Mouse (Mus musculus): ENCODE results near the gene Nit1. TPM values are rescaled to one million over a fixed set of nuclear protein-coding genes. Genes with fewer than 3 reads are reported as not detected.

Nit1 gene
- total RNA-seq, 1 experiment = 24.4 TPM

DNA sequence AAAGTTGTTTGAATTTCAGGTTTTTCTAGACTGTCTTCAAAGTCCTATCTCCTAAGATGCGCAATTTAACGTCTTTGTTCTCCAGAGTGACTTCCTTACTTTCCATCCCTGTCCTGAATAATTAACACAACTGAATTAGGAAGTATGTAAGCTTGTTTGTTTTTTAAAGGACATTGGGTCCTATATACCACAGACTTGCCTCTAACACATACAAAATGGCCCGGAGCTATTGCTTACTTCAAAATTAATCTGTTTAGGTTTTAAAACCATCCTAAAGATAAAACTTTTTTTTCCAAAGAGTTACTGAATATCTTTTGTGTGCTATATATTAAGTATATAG, 50.4 kb downstream of the Nit1 start:
- H3K4me3 ChIP-seq (ENCODE audit: insufficient read depth in 1 of 2, low read depth in 1 of 2, low read length in 2 of 2, poor library complexity in 1 of 2, severe bottlenecking in 1 of 2) = peak overlapping the region; percentile 85 to 99
- DNase-seq (ENCODE audit: low read depth, low spot score) = no peak
- in situ Hi-C loops (cut with MboI; ENCODE audit: low sequenced_read_pairs in 2 of 2, unreplicated experiment in 2 of 2) = no loop called here
- no peaks in the 10 kb centered on the region for H3K9me3 ChIP-seq (ENCODE audit: control insufficient read depth, insufficient read depth, low read depth, low read length)
- peak overlapping the region; percentile 95; the same call in 1 of the 2 replicates for H3K9ac ChIP-seq (ENCODE audit: insufficient read depth, low read depth, low read length, poor library complexity, severe bottlenecking)
- H3K4me1 ChIP-seq (ENCODE audit: control insufficient read depth in 2 of 2, insufficient read depth in 2 of 2, low read length in 2 of 2, poor library complexity in 1 of 2) = peaks cover 4 to 14% of the 10 kb centered on the region in 2 experiments; a peak in 3 of 4 replicates
- TF ChIP-seq HCFC1 (IDR thresholded peaks at IDR 0.05; ENCODE audit: borderline replicate concordance, insufficient read depth, low read length) (no peak), ZC3H11A (IDR thresholded peaks at IDR 0.05; ENCODE audit: borderline replicate concordance, low read depth, low read length) (no peak), MAFK (IDR thresholded peaks at IDR 0.05; ENCODE audit: insufficient read depth, low read depth, low read length) (no peak), ZNF384 (IDR thresholded peaks at IDR 0.05; ENCODE audit: low read depth, low read length) (no peak), CHD2 (IDR thresholded peaks at IDR 0.05; ENCODE audit: low read depth, low read length) (no peak)
- H3K27ac ChIP-seq (ENCODE audit: insufficient read depth, low read depth, low read length, poor library complexity, severe bottlenecking) = no peak overlapping the region
- no peaks in the 10 kb centered on the region for H3K36me3 ChIP-seq (ENCODE audit: control insufficient read depth, insufficient read depth, low read length, poor library complexity, severe bottlenecking)

DNA sequence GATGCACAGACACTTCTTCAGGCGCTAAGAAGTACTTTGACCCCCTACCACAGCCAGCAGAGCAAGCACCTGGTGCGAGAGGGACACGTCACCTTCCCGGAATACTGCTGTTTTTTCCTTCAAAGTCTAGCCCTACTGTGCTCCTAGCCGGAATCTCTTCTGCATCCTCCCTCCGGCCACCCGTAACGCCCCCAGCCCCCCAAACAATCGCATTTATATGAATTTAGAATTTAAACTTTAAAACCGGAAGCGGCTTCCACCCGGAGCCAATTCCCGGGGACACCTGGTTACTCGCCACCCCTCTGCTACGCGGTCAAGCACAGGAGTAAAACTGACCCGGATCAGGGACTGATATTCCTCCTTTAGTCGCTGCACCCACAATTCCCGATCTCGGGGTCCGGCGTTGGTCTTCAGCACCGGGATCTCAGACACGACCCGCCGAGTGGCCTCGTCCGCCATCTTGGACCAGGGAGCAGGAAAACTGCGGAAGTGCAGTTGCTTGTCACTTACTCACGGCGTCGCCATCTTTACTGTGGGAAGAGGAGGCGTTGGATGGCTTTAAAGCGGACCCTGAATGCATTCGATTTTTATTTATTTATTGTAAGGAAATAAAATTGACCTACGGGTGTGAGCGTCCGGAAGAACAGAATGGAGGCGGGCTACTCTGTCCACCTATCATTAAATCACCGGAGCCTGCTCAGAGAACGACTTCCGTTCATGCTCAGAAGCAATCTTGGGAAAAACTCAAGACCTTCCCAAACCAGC, 51.0 kb downstream of the Nit1 start, which contains the start of gene Ufc1:
TSS of gene Ufc1 (minus strand) at position 727 of the 765 bp plus-strand sequence.
- peak within 1 kb of the TSS; percentile 94 for H3K27ac ChIP-seq (ENCODE audit: insufficient read depth, low read depth, low read length, poor library complexity, severe bottlenecking)
- no peaks in the 10 kb centered on the region for H3K9me3 ChIP-seq (ENCODE audit: control insufficient read depth, insufficient read depth, low read depth, low read length)
- in situ Hi-C loops (cut with MboI; ENCODE audit: low sequenced_read_pairs in 2 of 2, unreplicated experiment in 2 of 2) = no loop called here
- H3K36me3 ChIP-seq (ENCODE audit: control insufficient read depth, insufficient read depth, low read length, poor library complexity, severe bottlenecking) = no peaks in the 10 kb centered on the region
- DNase-seq (ENCODE audit: low read depth, low spot score) = peak; percentile 63
- TF ChIP-seq HCFC1 (IDR thresholded peaks at IDR 0.05; ENCODE audit: borderline replicate concordance, insufficient read depth, low read length) = no peak
- no peak for TF ChIP-seq MAFK (IDR thresholded peaks at IDR 0.05; ENCODE audit: insufficient read depth, low read depth, low read length)
- no peak for TF ChIP-seq ZNF384 (IDR thresholded peaks at IDR 0.05; ENCODE audit: low read depth, low read length)
- no peak for TF ChIP-seq ZC3H11A (IDR thresholded peaks at IDR 0.05; ENCODE audit: borderline replicate concordance, low read depth, low read length)
- TF ChIP-seq CHD2 (IDR thresholded peaks at IDR 0.05; ENCODE audit: low read depth, low read length) = no peak
- peak within 1 kb of the TSS; percentile 95 for H3K9ac ChIP-seq (ENCODE audit: insufficient read depth, low read depth, low read length, poor library complexity, severe bottlenecking)
- H3K4me3 ChIP-seq (ENCODE audit: insufficient read depth in 1 of 2, low read depth in 1 of 2, low read length in 2 of 2, poor library complexity in 1 of 2, severe bottlenecking in 1 of 2) = peak within 1 kb of the TSS; percentile 85 to 99
- peaks cover 4 to 14% of the 10 kb centered on the region in 2 experiments; a peak in 3 of 4 replicates for H3K4me1 ChIP-seq (ENCODE audit: control insufficient read depth in 2 of 2, insufficient read depth in 2 of 2, low read length in 2 of 2, poor library complexity in 1 of 2)

DNA sequence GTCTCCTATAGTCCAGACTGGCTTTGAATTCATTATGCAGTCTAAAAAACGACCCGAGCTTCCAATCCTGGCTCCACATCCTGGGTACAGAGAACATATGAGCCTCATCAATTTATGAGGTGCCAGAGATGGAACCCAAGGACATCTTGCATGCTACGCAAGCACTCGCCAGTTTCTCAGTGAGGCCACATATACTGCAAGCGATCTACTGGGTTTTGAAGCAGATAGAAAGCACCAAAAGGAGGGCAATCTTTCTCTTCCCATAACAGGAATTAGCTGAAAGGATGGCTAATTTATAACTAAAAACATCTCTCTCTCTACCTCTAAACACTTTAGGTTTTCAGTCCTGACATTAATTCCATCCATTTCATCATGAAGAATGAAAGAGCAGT, 51.5 kb downstream of the Nit1 start:
- no peak for DNase-seq (ENCODE audit: low read depth, low spot score)
- Histone ChIP-seq H3K36me3 (ENCODE audit: control insufficient read depth, insufficient read depth, low read length, poor library complexity, severe bottlenecking) (no peaks in the 10 kb centered on the region), H3K27ac (ENCODE audit: insufficient read depth, low read depth, low read length, poor library complexity, severe bottlenecking) (peak overlapping the region; percentile 94; the same call in 1 of the 2 replicates), H3K9me3 (ENCODE audit: control insufficient read depth, insufficient read depth, low read depth, low read length) (no peaks in the 10 kb centered on the region), H3K4me3 (ENCODE audit: insufficient read depth in 1 of 2, low read depth in 1 of 2, low read length in 2 of 2, poor library complexity in 1 of 2, severe bottlenecking in 1 of 2) (peak overlapping the region; percentile 85 to 99), H3K4me1 (ENCODE audit: control insufficient read depth in 2 of 2, insufficient read depth in 2 of 2, low read length in 2 of 2, poor library complexity in 1 of 2) (peaks cover 4 to 14% of the 10 kb centered on the region in 2 experiments; a peak in 3 of 4 replicates), H3K9ac (ENCODE audit: insufficient read depth, low read depth, low read length, poor library complexity, severe bottlenecking) (peak overlapping the region; percentile 95)
- in situ Hi-C loops (cut with MboI; ENCODE audit: low sequenced_read_pairs in 2 of 2, unreplicated experiment in 2 of 2) = no loop called here
- TF ChIP-seq ZC3H11A (IDR thresholded peaks at IDR 0.05; ENCODE audit: borderline replicate concordance, low read depth, low read length) = no peak
- no peak for TF ChIP-seq MAFK (IDR thresholded peaks at IDR 0.05; ENCODE audit: insufficient read depth, low read depth, low read length)
- no peak for TF ChIP-seq CHD2 (IDR thresholded peaks at IDR 0.05; ENCODE audit: low read depth, low read length)
- no peak for TF ChIP-seq HCFC1 (IDR thresholded peaks at IDR 0.05; ENCODE audit: borderline replicate concordance, insufficient read depth, low read length)

- H3K36me3 ChIP-seq (ENCODE audit: control insufficient read depth, insufficient read depth, low read length, poor library complexity, severe bottlenecking) = no peaks in the 10 kb centered on the region
- H3K4me3 ChIP-seq (ENCODE audit: insufficient read depth in 1 of 2, low read depth in 1 of 2, low read length in 2 of 2, poor library complexity in 1 of 2, severe bottlenecking in 1 of 2) = peak overlapping the region; percentile 85 to 99; a peak in 3 of 4 replicates
- no peak overlapping the region; the same call in 1 of the 2 replicates for H3K27ac ChIP-seq (ENCODE audit: insufficient read depth, low read depth, low read length, poor library complexity, severe bottlenecking)
Measured at GRCm38 (mm10) chr1:171293351-171293750, 52.1 kb downstream of the Nit1 start.

More at GRCm38 (mm10) chr1:171293351-171293750, 52.1 kb downstream of the Nit1 start:
- TF ChIP-seq CHD2 (IDR thresholded peaks at IDR 0.05; ENCODE audit: low read depth, low read length) (no peak), MAFK (IDR thresholded peaks at IDR 0.05; ENCODE audit: insufficient read depth, low read depth, low read length) (no peak), HCFC1 (IDR thresholded peaks at IDR 0.05; ENCODE audit: borderline replicate concordance, insufficient read depth, low read length) (no peak), ZNF384 (IDR thresholded peaks at IDR 0.05; ENCODE audit: low read depth, low read length) (no peak), ZC3H11A (IDR thresholded peaks at IDR 0.05; ENCODE audit: borderline replicate concordance, low read depth, low read length) (no peak)
- in situ Hi-C loops (cut with MboI; ENCODE audit: low sequenced_read_pairs in 2 of 2, unreplicated experiment in 2 of 2) = no loop called here
- peaks cover 4 to 9% of the 10 kb centered on the region in 2 experiments; a peak in 3 of 4 replicates for H3K4me1 ChIP-seq (ENCODE audit: control insufficient read depth in 2 of 2, insufficient read depth in 2 of 2, low read length in 2 of 2, poor library complexity in 1 of 2)
- DNase-seq (ENCODE audit: low read depth, low spot score) = no peak
- no peaks in the 10 kb centered on the region for H3K9me3 ChIP-seq (ENCODE audit: control insufficient read depth, insufficient read depth, low read depth, low read length)
- H3K9ac ChIP-seq (ENCODE audit: insufficient read depth, low read depth, low read length, poor library complexity, severe bottlenecking) = no peak overlapping the region

Data from ES-E14 (cell line).